Mouse (Mus musculus): ENCODE measurements around the gene Enkd1. TPM values are rescaled to one million over a fixed set of nuclear protein-coding genes. Genes with fewer than 3 reads are reported as not detected.

The Enkd1 gene
- polyA plus RNA-seq, 1 experiment: 84.2 TPM

- Histone ChIP-seq H3K27ac (ENCODE audit: control insufficient read depth, insufficient read depth, low read depth, low read length) (peak overlapping the region; percentile 15; the same call in 1 of the 2 replicates), H3K4me1 (ENCODE audit: control insufficient read depth, insufficient read depth, low read length) (peaks cover 24% of the 10 kb centered on the region), H3K36me3 (ENCODE audit: control insufficient read depth, insufficient read depth, low read length) (no peaks in the 10 kb centered on the region), H3K27me3 (ENCODE audit: control insufficient read depth, insufficient read depth, low read length) (no peaks in the 10 kb centered on the region), H3K4me3 (ENCODE audit: control insufficient read depth, low read depth, low read length) (peak overlapping the region; percentile 93)
- TF ChIP-seq CTCF (IDR thresholded peaks at IDR 0.05; ENCODE audit: control insufficient read depth, insufficient read depth, insufficient replicate concordance, low read depth, low read length) (no peak), POLR2A (IDR thresholded peaks at IDR 0.05; ENCODE audit: control insufficient read depth, low read depth, low read length) (no peak)
Observed at GRCm38 (mm10) chr8:105702001-105702401, 6.0 kb downstream of the Enkd1 start.

DNA sequence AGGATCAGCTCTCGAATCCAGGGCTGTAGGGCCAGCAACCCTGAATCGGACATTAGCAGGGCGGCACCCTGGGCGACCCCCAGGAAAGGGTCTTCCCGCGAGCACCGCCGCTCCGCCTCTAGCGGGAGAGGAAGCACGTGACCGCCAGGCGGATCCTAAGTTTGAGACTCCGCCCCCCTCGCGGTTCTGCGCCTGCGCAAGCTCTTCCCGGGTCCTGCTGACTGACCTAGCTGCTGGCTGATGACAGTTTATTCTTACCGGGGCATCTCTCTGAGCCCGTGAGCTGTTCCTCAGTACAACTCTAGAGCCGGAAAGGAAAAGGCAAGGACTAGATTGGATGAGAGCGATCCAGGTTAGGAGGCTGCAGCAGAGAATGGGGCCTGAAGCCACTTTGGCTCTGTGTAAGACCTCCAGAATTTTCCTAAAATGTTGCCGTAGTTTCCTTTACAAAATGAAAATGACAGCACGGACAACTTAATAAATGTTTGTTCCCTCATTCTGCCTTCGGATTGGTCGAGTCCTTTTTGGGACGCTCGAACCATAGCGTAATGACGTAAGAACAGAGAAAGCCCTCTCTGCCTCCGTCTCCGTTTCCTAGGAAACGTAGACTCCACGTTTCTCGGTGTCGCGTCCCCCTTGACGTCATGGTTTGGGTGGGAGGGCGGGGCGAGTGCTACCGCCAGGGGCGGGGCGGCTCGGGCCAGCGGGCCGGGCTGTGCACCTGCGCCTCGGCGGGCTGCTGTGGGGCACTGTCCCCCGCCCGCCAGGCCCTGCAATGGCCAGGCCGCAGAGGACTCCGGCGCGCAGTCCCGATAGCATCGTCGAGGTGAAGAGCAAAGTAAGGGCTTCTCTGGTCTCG lies 6.8 kb downstream of the Enkd1 start, which contains the start of the genes Acd and Pard6a:
Gene Acd, minus strand, starts transcription at position 137 of the 859 bp plus-strand sequence.
Gene Pard6a, plus strand, starts transcription at position 183 of the 859 bp plus-strand sequence.
- Histone ChIP-seq H3K4me3 (ENCODE audit: control insufficient read depth, low read depth, low read length) (peak within 1 kb of the TSS; percentile 93), H3K36me3 (ENCODE audit: control insufficient read depth, insufficient read depth, low read length) (no peaks in the 10 kb centered on the region), H3K27ac (ENCODE audit: control insufficient read depth, insufficient read depth, low read depth, low read length) (peak within 1 kb of the TSS; percentile 95), H3K4me1 (ENCODE audit: control insufficient read depth, insufficient read depth, low read length) (peaks cover 22% of the 10 kb centered on the region), H3K27me3 (ENCODE audit: control insufficient read depth, insufficient read depth, low read length) (no peaks in the 10 kb centered on the region)
- TF ChIP-seq CTCF (IDR thresholded peaks at IDR 0.05; ENCODE audit: control insufficient read depth, insufficient read depth, insufficient replicate concordance, low read depth, low read length): no peak
- TF ChIP-seq POLR2A (IDR thresholded peaks at IDR 0.05; ENCODE audit: control insufficient read depth, low read depth, low read length): peak; percentile 76

DNA sequence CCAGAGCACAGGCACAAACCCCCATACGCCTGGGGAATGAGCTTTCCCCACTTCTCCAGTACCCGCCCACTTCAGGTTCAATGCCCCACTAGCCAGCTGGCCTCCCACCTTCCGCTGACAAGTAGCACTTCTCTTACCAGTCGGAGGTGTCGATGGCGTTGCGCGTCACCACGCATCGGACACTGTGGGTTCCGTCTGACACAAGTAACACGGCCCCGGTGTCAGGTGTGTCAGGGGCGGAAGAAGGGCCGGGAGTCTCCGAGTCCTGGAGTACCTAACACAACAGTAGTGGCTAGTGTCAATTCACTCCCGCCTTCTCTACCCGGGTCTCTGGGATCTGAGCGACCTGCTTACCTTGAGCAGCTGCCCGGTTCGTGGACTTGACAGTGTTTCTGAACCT lies 7.4 kb downstream of the Enkd1 start:
- no peaks in the 10 kb centered on the region for H3K27me3 ChIP-seq (ENCODE audit: control insufficient read depth, insufficient read depth, low read length)
- peaks cover 23% of the 10 kb centered on the region for H3K4me1 ChIP-seq (ENCODE audit: control insufficient read depth, insufficient read depth, low read length)
- H3K36me3 ChIP-seq (ENCODE audit: control insufficient read depth, insufficient read depth, low read length): no peaks in the 10 kb centered on the region
- no peak for TF ChIP-seq CTCF (IDR thresholded peaks at IDR 0.05; ENCODE audit: control insufficient read depth, insufficient read depth, insufficient replicate concordance, low read depth, low read length)
- TF ChIP-seq POLR2A (IDR thresholded peaks at IDR 0.05; ENCODE audit: control insufficient read depth, low read depth, low read length): no peak
- peak overlapping the region; percentile 29; the same call in 1 of the 2 replicates for H3K27ac ChIP-seq (ENCODE audit: control insufficient read depth, insufficient read depth, low read depth, low read length)
- peak overlapping the region; percentile 93 for H3K4me3 ChIP-seq (ENCODE audit: control insufficient read depth, low read depth, low read length)

DNA sequence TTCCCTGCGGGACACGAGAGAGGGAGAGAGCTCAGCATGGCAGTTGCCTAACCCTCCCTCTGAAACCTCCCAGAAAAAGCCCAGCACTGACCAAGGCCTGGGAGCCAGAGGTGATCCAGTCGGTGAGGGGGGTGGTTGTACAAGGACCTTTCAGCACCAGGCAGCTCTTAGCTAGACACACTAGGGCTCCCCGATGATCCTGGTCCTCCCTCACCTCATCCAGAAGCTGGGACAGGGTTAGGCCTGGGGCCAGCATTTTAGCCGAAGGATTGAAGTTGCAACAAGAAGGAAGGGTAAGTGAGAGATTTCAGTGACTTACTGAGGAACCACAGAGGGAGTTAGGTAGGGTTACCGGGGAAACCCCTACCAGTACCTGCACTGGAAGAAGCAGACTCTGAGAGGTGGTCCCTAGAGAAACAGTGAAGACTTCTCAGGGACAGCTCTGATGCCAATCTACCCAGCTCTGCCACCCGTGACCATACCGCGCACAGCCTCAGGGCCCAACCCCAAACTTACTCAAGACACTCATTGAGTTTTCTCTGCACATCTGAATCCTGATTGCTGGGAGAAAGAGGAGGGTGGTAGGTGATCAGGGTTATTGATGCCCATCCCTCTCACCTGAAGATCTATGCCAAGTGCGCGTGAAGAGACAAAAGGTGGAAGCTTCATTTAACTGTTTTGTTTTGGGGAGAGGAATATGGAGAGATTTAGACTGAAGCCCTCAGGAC lies 8.4 kb downstream of the Enkd1 start:
- H3K36me3 ChIP-seq (ENCODE audit: control insufficient read depth, insufficient read depth, low read length): no peaks in the 10 kb centered on the region
- H3K4me3 ChIP-seq (ENCODE audit: control insufficient read depth, low read depth, low read length): peak overlapping the region; percentile 93
- peaks cover 30% of the 10 kb centered on the region for H3K4me1 ChIP-seq (ENCODE audit: control insufficient read depth, insufficient read depth, low read length)
- H3K27ac ChIP-seq (ENCODE audit: control insufficient read depth, insufficient read depth, low read depth, low read length): no peak overlapping the region
- TF ChIP-seq CTCF (IDR thresholded peaks at IDR 0.05; ENCODE audit: control insufficient read depth, insufficient read depth, insufficient replicate concordance, low read depth, low read length) (no peak), POLR2A (IDR thresholded peaks at IDR 0.05; ENCODE audit: control insufficient read depth, low read depth, low read length) (no peak)
- H3K27me3 ChIP-seq (ENCODE audit: control insufficient read depth, insufficient read depth, low read length): no peaks in the 10 kb centered on the region

DNA sequence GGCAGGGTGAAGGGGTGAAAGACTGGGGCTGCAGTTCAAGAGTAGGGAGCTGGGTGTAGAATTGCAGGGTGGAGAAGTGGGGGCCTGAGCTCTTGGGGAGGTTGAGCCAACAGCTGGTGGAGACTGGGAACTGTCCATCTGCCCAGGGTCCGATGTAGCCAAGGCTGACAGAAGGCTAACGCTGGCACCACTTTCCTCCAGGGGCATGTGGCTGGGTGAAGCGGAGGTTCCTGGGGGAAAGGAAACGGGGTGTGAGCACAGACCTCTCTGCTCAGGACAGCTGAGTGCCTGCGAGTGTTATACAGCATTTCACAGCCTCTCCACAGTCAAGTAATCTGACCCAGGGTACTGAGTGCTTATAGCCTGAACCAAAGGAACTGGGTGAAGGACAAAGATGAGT lies 9.3 kb downstream of the Enkd1 start:
- TF ChIP-seq POLR2A (IDR thresholded peaks at IDR 0.05; ENCODE audit: control insufficient read depth, low read depth, low read length): no peak
- no peak for TF ChIP-seq CTCF (IDR thresholded peaks at IDR 0.05; ENCODE audit: control insufficient read depth, insufficient read depth, insufficient replicate concordance, low read depth, low read length)
- no peaks in the 10 kb centered on the region for H3K36me3 ChIP-seq (ENCODE audit: control insufficient read depth, insufficient read depth, low read length)
- H3K4me3 ChIP-seq (ENCODE audit: control insufficient read depth, low read depth, low read length): no peak overlapping the region
- H3K27me3 ChIP-seq (ENCODE audit: control insufficient read depth, insufficient read depth, low read length): no peaks in the 10 kb centered on the region
- no peak overlapping the region for H3K27ac ChIP-seq (ENCODE audit: control insufficient read depth, insufficient read depth, low read depth, low read length)
- H3K4me1 ChIP-seq (ENCODE audit: control insufficient read depth, insufficient read depth, low read length): peaks cover 31% of the 10 kb centered on the region

DNA sequence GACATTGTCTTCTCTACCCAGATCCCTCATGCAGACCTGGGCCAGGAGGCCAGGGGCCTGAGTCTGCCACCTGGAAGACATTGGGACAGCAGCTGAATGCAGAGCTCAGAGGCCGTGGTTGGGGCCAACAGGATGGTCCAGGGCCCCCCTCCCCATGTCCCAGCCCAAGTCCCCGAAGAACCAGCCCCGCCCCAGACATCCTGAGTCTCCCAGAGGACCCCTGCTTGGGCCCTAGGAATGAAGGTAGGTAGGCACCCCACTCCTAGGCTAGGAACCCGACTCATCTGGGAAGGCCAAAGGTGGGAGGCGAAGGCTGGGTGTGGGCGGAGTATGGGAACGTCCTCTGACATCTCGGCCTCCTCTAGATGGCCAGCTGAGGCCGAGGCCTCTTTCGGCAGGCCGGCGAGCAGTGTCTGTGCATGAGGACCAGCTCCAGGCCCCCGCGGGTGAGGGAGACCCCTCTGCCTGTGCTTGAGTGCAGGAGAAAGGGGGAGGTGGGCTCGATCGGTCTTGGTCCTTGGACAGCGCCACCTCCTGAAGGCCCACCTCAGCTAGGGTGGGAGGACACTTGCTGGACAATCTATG lies 10.7 kb downstream of the Enkd1 start:
- Histone ChIP-seq H3K4me1 (ENCODE audit: control insufficient read depth, insufficient read depth, low read length) (peaks cover 30% of the 10 kb centered on the region), H3K4me3 (ENCODE audit: control insufficient read depth, low read depth, low read length) (no peak overlapping the region), H3K27ac (ENCODE audit: control insufficient read depth, insufficient read depth, low read depth, low read length) (no peak overlapping the region), H3K27me3 (ENCODE audit: control insufficient read depth, insufficient read depth, low read length) (no peaks in the 10 kb centered on the region), H3K36me3 (ENCODE audit: control insufficient read depth, insufficient read depth, low read length) (no peaks in the 10 kb centered on the region)
- no peak for TF ChIP-seq POLR2A (IDR thresholded peaks at IDR 0.05; ENCODE audit: control insufficient read depth, low read depth, low read length)
